Mouse (Mus musculus) limb, embryonic 13.5 days (tissue): ENCODE results near the gene Arhgap31. TPM values are rescaled to one million over a fixed set of nuclear protein-coding genes. Genes with fewer than 3 reads are reported as not detected.

Experiments used
- ATAC-seq: fragments of 200-750 bp; cut with Nextera tagmentation; 2 replicates; pipeline ENCODE4 v1.8.0; 2017; ENCODE audit warnings: low read depth, moderate number of reproducible peaks, moderate TSS enrichment; ENCODE audit not compliant: low FRiP score
- H3K27ac ChIP-seq: fragments of 300-500 bp; sonication (generic); 2 replicates; pipeline ENCODE4 v1.5.1; 2015; ENCODE audit warnings: inconsistent platforms, mild to moderate bottlenecking, moderate library complexity
- H3K27me3 ChIP-seq: fragments of 300-500 bp; sonication (generic); 2 replicates; pipeline ENCODE4 v1.6.1; 2015; ENCODE audit warnings: mild to moderate bottlenecking, inconsistent platforms
- H3K36me3 ChIP-seq: fragments of 300-500 bp; sonication (generic); 2 replicates; pipeline ENCODE4 v1.6.1; 2015; ENCODE audit warnings: inconsistent platforms, mild to moderate bottlenecking, moderate library complexity
- H3K4me1 ChIP-seq: fragments of 300-500 bp; sonication (generic); 2 replicates; pipeline ENCODE4 v1.6.1; 2015; ENCODE audit warnings: inconsistent platforms
- H3K4me2 ChIP-seq: fragments of 300-500 bp; sonication (generic); replicated peaks from 2 replicates; pipeline ENCODE4 v1.6.1; 2015; ENCODE audit warnings: inconsistent platforms, mild to moderate bottlenecking, moderate library complexity
- H3K4me3 ChIP-seq: fragments of 300-500 bp; sonication (generic); 2 replicates; pipeline ENCODE4 v1.5.1; 2015; ENCODE audit warnings: moderate library complexity, mild to moderate bottlenecking, inconsistent platforms
- H3K9ac ChIP-seq: fragments of 300-500 bp; sonication (generic); 2 replicates; pipeline ENCODE4 v1.6.1; 2015; ENCODE audit warnings: mild to moderate bottlenecking, inconsistent platforms
- H3K9me3 ChIP-seq: fragments of 300-500 bp; sonication (generic); 2 replicates; pipeline ENCODE4 v1.6.1; 2016; ENCODE audit warnings: inconsistent platforms
- WGBS: fragments of 180-500 bp; shearing (Covaris S2); methylation state at CpG from one replicate; pipeline ENCODE4 v1.1.7; 2015; 5-methylcytosine and 5-hydroxymethylcytosine counted together
- polyA plus RNA-seq: library from polyadenylated mRNA; unstranded; fragments of >200 nt; fragmentation: Nextera tagmentation; extraction: Ambion mirVana; gene quantifications from 2 replicates; pipeline ENCODE4 v1.2.1, GENCODE M21; 2015

Gene Arhgap31
- polyA plus RNA-seq, 1 experiment from 2014 or later = 14.5 TPM

- Histone ChIP-seq H3K9me3 (no peaks in the 10 kb centered on the region), H3K4me1 (peaks cover 12% of the 10 kb centered on the region; the same call in 1 of the 2 replicates), H3K36me3 (no peaks in the 10 kb centered on the region), H3K9ac (no peak overlapping the region), H3K27me3 (no peaks in the 10 kb centered on the region), H3K4me2 (no peak overlapping the region), H3K4me3 (no peak overlapping the region), H3K27ac (no peak overlapping the region)
- WGBS = 83% methylated on average over 2 of the region's 2 CpGs
- ATAC-seq = no peak
These were observed 47.1 kb downstream of the Arhgap31 start for GRCm38 (mm10) chr16:38666016-38666415.

GRCm38 (mm10) chr16:38662575-38662974, 50.5 kb downstream of the Arhgap31 start:
- H3K4me1 ChIP-seq = peaks cover 17% of the 10 kb centered on the region
- no peak overlapping the region for H3K27ac ChIP-seq
- H3K4me3 ChIP-seq = no peak overlapping the region
- H3K9ac ChIP-seq = no peak overlapping the region
- WGBS = 68% methylated on average over 10 of the region's 10 CpGs
- H3K36me3 ChIP-seq = no peaks in the 10 kb centered on the region
- H3K27me3 ChIP-seq = no peaks in the 10 kb centered on the region
- ATAC-seq = no peak
- H3K9me3 ChIP-seq = no peaks in the 10 kb centered on the region
- no peak overlapping the region for H3K4me2 ChIP-seq

- no peaks in the 10 kb centered on the region for H3K27me3 ChIP-seq
- no peak overlapping the region for H3K4me2 ChIP-seq
- ATAC-seq = no peak
- no peak overlapping the region for H3K9ac ChIP-seq
- H3K9me3 ChIP-seq = no peaks in the 10 kb centered on the region
- no peaks in the 10 kb centered on the region for H3K36me3 ChIP-seq
- no peak overlapping the region for H3K4me3 ChIP-seq
- peaks cover 43% of the 10 kb centered on the region for H3K4me1 ChIP-seq
- H3K27ac ChIP-seq = no peak overlapping the region
- WGBS = 39% methylated on average over 4 of the region's 4 CpGs
These were observed 58.8 kb downstream of the Arhgap31 start for GRCm38 (mm10) chr16:38654308-38654707.

- no peaks in the 10 kb centered on the region for H3K9me3 ChIP-seq
- no peaks in the 10 kb centered on the region for H3K27me3 ChIP-seq
- H3K4me2 ChIP-seq = 0 out of 2 replicates have a peak overlapping the region, but pooled peaks have one; percentile 9
- peak overlapping the region; percentile 44 for H3K27ac ChIP-seq
- 23% methylated on average over 10 of the region's 10 CpGs for WGBS
- 0 out of 2 replicates have a peak, but pooled peaks have one; percentile 17 for ATAC-seq
- no peaks in the 10 kb centered on the region for H3K36me3 ChIP-seq
- 0 out of 2 replicates have a peak overlapping the region, but pooled peaks have one; percentile 13 for H3K9ac ChIP-seq
- H3K4me3 ChIP-seq = no peak overlapping the region
- peaks cover 49% of the 10 kb centered on the region for H3K4me1 ChIP-seq
These were observed 59.6 kb downstream of the Arhgap31 start for GRCm38 (mm10) chr16:38653390-38653871.

- ATAC-seq = no peak
- 81% methylated on average over 5 of the region's 5 CpGs for WGBS
- Histone ChIP-seq H3K9ac (no peak overlapping the region), H3K36me3 (no peaks in the 10 kb centered on the region), H3K27me3 (no peaks in the 10 kb centered on the region), H3K27ac (no peak overlapping the region), H3K4me2 (no peak overlapping the region), H3K9me3 (no peaks in the 10 kb centered on the region), H3K4me3 (no peak overlapping the region), H3K4me1 (peaks cover 56% of the 10 kb centered on the region)
These were observed 60.4 kb downstream of the Arhgap31 start for GRCm38 (mm10) chr16:38652653-38653052.

- Histone ChIP-seq H3K36me3 (no peaks in the 10 kb centered on the region), H3K9ac (no peak overlapping the region), H3K27me3 (no peaks in the 10 kb centered on the region), H3K4me2 (no peak overlapping the region), H3K4me3 (no peak overlapping the region), H3K27ac (no peak overlapping the region), H3K4me1 (peaks cover 56% of the 10 kb centered on the region), H3K9me3 (no peaks in the 10 kb centered on the region)
- 71% methylated on average over 10 of the region's 10 CpGs for WGBS
- no peak for ATAC-seq
These were observed 61.3 kb downstream of the Arhgap31 start for GRCm38 (mm10) chr16:38651721-38652231.

GRCm38 (mm10) chr16:38651306-38651705, 61.8 kb downstream of the Arhgap31 start:
- H3K4me3 ChIP-seq = no peak overlapping the region
- H3K27me3 ChIP-seq = no peaks in the 10 kb centered on the region
- no peaks in the 10 kb centered on the region for H3K36me3 ChIP-seq
- H3K27ac ChIP-seq = no peak overlapping the region
- H3K4me1 ChIP-seq = peaks cover 56% of the 10 kb centered on the region
- no peaks in the 10 kb centered on the region for H3K9me3 ChIP-seq
- no peak overlapping the region for H3K9ac ChIP-seq
- H3K4me2 ChIP-seq = no peak overlapping the region
- no peak for ATAC-seq
- WGBS = 86% methylated on average over 12 of the region's 12 CpGs

GRCm38 (mm10) chr16:38649431-38649827, 63.6 kb downstream of the Arhgap31 start:
- WGBS = 48% methylated on average over 11 of the region's 11 CpGs
- H3K9ac ChIP-seq = no peak overlapping the region
- no peak for ATAC-seq

GRCm38 (mm10) chr16:38648783-38649430, 64.2 kb downstream of the Arhgap31 start:
- no peak overlapping the region for H3K4me2 ChIP-seq
- H3K36me3 ChIP-seq = no peaks in the 10 kb centered on the region
- no peak for ATAC-seq
- WGBS = 49% methylated on average over 9 of the region's 9 CpGs
- peak overlapping the region; percentile 48; the same call in 1 of the 2 replicates for H3K27ac ChIP-seq
- H3K4me1 ChIP-seq = peaks cover 45% of the 10 kb centered on the region
- H3K9me3 ChIP-seq = no peaks in the 10 kb centered on the region
- H3K4me3 ChIP-seq = no peak overlapping the region
- H3K27me3 ChIP-seq = no peaks in the 10 kb centered on the region
- no peak overlapping the region for H3K9ac ChIP-seq

More at GRCm38 (mm10) chr16:38649431-38649827, 63.6 kb downstream of the Arhgap31 start:
- Histone ChIP-seq H3K4me2 (no peak overlapping the region), H3K36me3 (no peaks in the 10 kb centered on the region), H3K4me1 (peaks cover 50% of the 10 kb centered on the region), H3K9me3 (no peaks in the 10 kb centered on the region), H3K27me3 (no peaks in the 10 kb centered on the region), H3K4me3 (no peak overlapping the region), H3K27ac (no peak overlapping the region)

GRCm38 (mm10) chr16:38648155-38648554, 64.9 kb downstream of the Arhgap31 start:
- peaks cover 37% of the 10 kb centered on the region for H3K4me1 ChIP-seq
- no peak overlapping the region for H3K27ac ChIP-seq
- H3K36me3 ChIP-seq = no peaks in the 10 kb centered on the region
- no peaks in the 10 kb centered on the region for H3K27me3 ChIP-seq
- H3K4me2 ChIP-seq = no peak overlapping the region
- H3K9ac ChIP-seq = no peak overlapping the region
- H3K9me3 ChIP-seq = no peaks in the 10 kb centered on the region
- WGBS = 67% methylated on average over 5 of the region's 5 CpGs
- ATAC-seq = no peak
- H3K4me3 ChIP-seq = no peak overlapping the region

- WGBS = 49% methylated on average over 2 of the region's 2 CpGs
- no peak overlapping the region for H3K4me2 ChIP-seq
- no peak overlapping the region for H3K4me3 ChIP-seq
- no peaks in the 10 kb centered on the region for H3K9me3 ChIP-seq
- H3K27ac ChIP-seq = no peak overlapping the region
- H3K4me1 ChIP-seq = peaks cover 17% of the 10 kb centered on the region
- ATAC-seq = no peak
- no peaks in the 10 kb centered on the region for H3K36me3 ChIP-seq
- no peaks in the 10 kb centered on the region for H3K27me3 ChIP-seq
- H3K9ac ChIP-seq = no peak overlapping the region
These were observed 68.6 kb downstream of the Arhgap31 start for GRCm38 (mm10) chr16:38644455-38644854.

GRCm38 (mm10) chr16:38637085-38637484, 76.0 kb downstream of the Arhgap31 start:
- peaks cover 11% of the 10 kb centered on the region for H3K36me3 ChIP-seq
- 71% methylated on average over 10 of the region's 10 CpGs for WGBS
- no peak for ATAC-seq
- no peak overlapping the region for H3K9ac ChIP-seq
- no peaks in the 10 kb centered on the region for H3K27me3 ChIP-seq
- H3K4me1 ChIP-seq = peaks cover 7% of the 10 kb centered on the region; the same call in 1 of the 2 replicates
- H3K4me2 ChIP-seq = no peak overlapping the region
- no peak overlapping the region for H3K4me3 ChIP-seq
- no peak overlapping the region for H3K27ac ChIP-seq
- H3K9me3 ChIP-seq = no peaks in the 10 kb centered on the region
